ENCODE assay signal across 21 mouse cellular contexts in the genomic region with DNA sequence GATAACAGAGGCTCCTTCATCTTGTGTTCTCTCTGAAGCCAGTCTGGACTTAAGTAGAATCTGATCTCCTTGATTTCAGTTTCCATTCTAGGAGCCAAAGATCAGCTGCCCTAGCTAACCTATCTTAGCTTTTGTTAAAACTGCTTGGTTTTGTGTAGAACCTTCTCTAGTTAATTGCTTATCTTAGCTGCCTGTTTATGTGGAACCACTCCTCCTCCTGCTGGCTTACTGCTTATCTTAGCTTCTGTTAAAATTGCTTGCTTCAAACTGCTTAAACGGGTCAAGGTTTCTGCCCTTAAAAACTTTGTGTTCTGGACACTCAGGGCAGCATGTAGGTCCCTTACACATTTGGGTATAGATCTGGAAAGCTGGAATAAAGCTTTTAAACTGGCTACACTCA.
"Had no signal": no experiment of that assay in that cellular context is flagged by ENCODE, and none has a peak within 500 bp of the region (broad histone marks: within the 10 kb centered on the region; RNA-seq: fewer than 3 reads in every experiment).

No protein-coding gene starts in this region.

- ATAC-seq: intestine, embryonic 15.5 days; liver, postnatal 0 days; lung, postnatal 0 days had no signal

- H3K36me3 ChIP-seq: intestine, embryonic 15.5 days; kidney, embryonic 15.5 days; liver, embryonic 13.5 days; neural tube, embryonic 12.5 days; neural tube, embryonic 15.5 days had no signal

- H3K27me3 ChIP-seq: intestine, embryonic 15.5 days; kidney, embryonic 15.5 days; liver, embryonic 13.5 days; megakaryocyte, embryonic 14.5 days; neural tube, embryonic 12.5 days; neural tube, embryonic 15.5 days had no signal

- H3K9me3 ChIP-seq: intestine, embryonic 15.5 days; kidney, embryonic 15.5 days; liver, embryonic 13.5 days; megakaryocyte, embryonic 14.5 days; neural tube, embryonic 12.5 days; neural tube, embryonic 15.5 days had no signal

- H3K27ac ChIP-seq: intestine, embryonic 15.5 days; kidney, embryonic 15.5 days; left cerebral cortex, adult 2 months; liver, embryonic 13.5 days; macrophage; neural tube, embryonic 12.5 days; neural tube, embryonic 15.5 days had no signal

- H3K9ac ChIP-seq: intestine, embryonic 15.5 days; kidney, embryonic 15.5 days; liver, embryonic 13.5 days; liver, postnatal 0 days; lung, embryonic 14.5 days; neural tube, embryonic 12.5 days; neural tube, embryonic 15.5 days had no signal

- DNase-seq: kidney, postnatal 10 days; kidney, postnatal 36 days; layer of hippocampus, postnatal 36 days; liver, embryonic 13.5 days; liver, postnatal 0 days; lung, embryonic 14.5 days; midbrain, embryonic 14.5 days; right cerebral cortex, adult 18-20 months; right cerebral cortex, postnatal 14 days; right cerebral cortex, postnatal 4 days; thymus, adult 18-20 months; thymus, postnatal 36 days had no signal

- H3K4me3 ChIP-seq: intestine, embryonic 15.5 days; kidney, embryonic 15.5 days; left cerebral cortex, adult 2 months; liver, embryonic 13.5 days; megakaryocyte, embryonic 14.5 days; neural tube, embryonic 12.5 days; neural tube, embryonic 15.5 days had no signal

- H3K4me2 ChIP-seq: intestine, embryonic 15.5 days; kidney, embryonic 15.5 days; liver, embryonic 13.5 days; lung, embryonic 14.5 days; midbrain, embryonic 11.5 days; neural tube, embryonic 12.5 days; neural tube, embryonic 15.5 days had no signal

- H3K4me1 ChIP-seq: intestine, embryonic 15.5 days; neural tube, embryonic 12.5 days; neural tube, embryonic 15.5 days had no signal
